In the genomic region with DNA sequence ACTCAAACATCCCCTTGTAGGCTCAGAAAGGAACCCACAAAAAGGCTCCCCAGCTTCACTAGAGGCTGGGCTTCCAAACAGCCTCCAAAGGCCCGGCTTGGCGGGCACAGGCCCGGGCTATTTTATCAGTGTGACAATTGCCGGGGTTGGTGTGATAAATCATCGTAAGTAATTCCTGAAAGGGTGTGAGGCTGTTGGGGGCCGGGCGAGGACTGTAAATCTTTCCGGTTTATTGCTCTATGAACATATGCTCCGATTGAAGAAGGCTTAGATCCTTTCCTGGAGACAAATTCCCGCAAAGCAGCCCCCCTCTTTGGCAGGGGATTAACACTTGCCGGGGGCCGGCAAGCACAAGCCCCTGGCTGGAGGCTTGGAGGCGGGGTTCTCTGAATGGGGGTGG, we compare ENCODE assay signal across 21 mouse cellular contexts. TPM values are rescaled to one million over a fixed set of nuclear protein-coding genes. Genes with fewer than 3 reads are reported as not detected.
DNase-seq lines count a peak whose midpoint lies in the region; ATAC-seq lines count a peak whose summit lies in the region.
"Had no signal": no experiment of that assay in that cellular context is flagged by ENCODE, and none has a peak within 500 bp of the region (broad histone marks: within the 10 kb centered on the region; RNA-seq: fewer than 3 reads in every experiment).

No protein-coding gene starts in this region.

- H3K4me1 ChIP-seq in kidney, embryonic 15.5 days, result peaks cover 91% of the 10 kb centered on the region
- H3K4me1 ChIP-seq in hindbrain, embryonic 14.5 days (replicated peaks; ENCODE audit: control insufficient read depth, insufficient read depth, low read length), result no peaks in the 10 kb centered on the region

- H3K36me3 ChIP-seq in kidney, embryonic 15.5 days, result peaks cover 14% of the 10 kb centered on the region; the same call in 1 of the 2 replicates
- H3K36me3 ChIP-seq in hindbrain, embryonic 14.5 days (replicated peaks; ENCODE audit: control insufficient read depth, insufficient read depth), result no peaks in the 10 kb centered on the region
- H3K36me3 ChIP-seq: embryonic facial prominence, embryonic 13.5 days; G1E; limb, embryonic 15.5 days; lung, embryonic 15.5 days had no signal

- H3K4me2 ChIP-seq in kidney, embryonic 15.5 days, result peak overlapping the region; percentile 77
- peak overlapping the region; percentile 82 for H3K4me2 ChIP-seq in hindbrain, embryonic 14.5 days (replicated peaks)
- H3K4me2 ChIP-seq: embryonic facial prominence, embryonic 13.5 days; limb, embryonic 15.5 days; lung, embryonic 15.5 days had no signal

- H3K4me3 ChIP-seq in kidney, embryonic 15.5 days (replicated peaks), result peak overlapping the region; percentile 45
- H3K4me3 ChIP-seq in hindbrain, embryonic 14.5 days (replicated peaks; ENCODE audit: low read length), result peak overlapping the region; percentile 42
- H3K4me3 ChIP-seq: embryonic facial prominence, embryonic 13.5 days; limb, embryonic 15.5 days; lung, embryonic 15.5 days; megakaryocyte, embryonic 14.5 days had no signal

- peak overlapping the region; percentile 96 for H3K27ac ChIP-seq in kidney, embryonic 15.5 days
- H3K27ac ChIP-seq in hindbrain, embryonic 14.5 days, result peak overlapping the region; percentile 98
- H3K27ac ChIP-seq: embryonic facial prominence, embryonic 13.5 days; limb, embryonic 15.5 days; lung, embryonic 15.5 days had no signal

- DNase-seq in kidney, postnatal 36 days, result no peak
- peak; percentile 79 for DNase-seq in embryo, embryonic 9.5 days (ENCODE audit: extremely low spot score)
- peak; percentile 63 for DNase-seq in hindbrain, embryonic 14.5 days (ENCODE audit: low spot score)
- DNase-seq in neural tube, embryonic 10.5 days (ENCODE audit: extremely low spot score, low spot score), result peak; percentile 81
- no peak for DNase-seq in frontal cortex, postnatal 14 days (ENCODE audit: low spot score in 2 of 2)
- no peak for DNase-seq in heart, adult 8-10 months (ENCODE audit: low spot score)
- DNase-seq in urinary bladder, postnatal 25 days (ENCODE audit: low spot score), result no peak
- DNase-seq: cerebellum, adult 18-20 months; gastrocnemius, postnatal 25 days; kidney, adult 9 months; right cerebral cortex, postnatal 25 days; thymus, postnatal 25 days had no signal

- H3K9me3 ChIP-seq in kidney, embryonic 15.5 days (replicated peaks), result no peaks in the 10 kb centered on the region
- H3K9me3 ChIP-seq in hindbrain, embryonic 14.5 days (ENCODE audit: control insufficient read depth, low read length), result no peaks in the 10 kb centered on the region
- H3K9me3 ChIP-seq: embryonic facial prominence, embryonic 13.5 days; G1E; limb, embryonic 15.5 days; lung, embryonic 15.5 days had no signal

- WGBS in kidney, embryonic 15.5 days, result 7% methylated on average over 13 of the region's 13 CpGs
- WGBS in hindbrain, embryonic 14.5 days, result 2% methylated on average over 13 of the region's 13 CpGs

- peak overlapping the region; percentile 25; the same call in 1 of the 2 replicates for H3K9ac ChIP-seq in kidney, embryonic 15.5 days
- H3K9ac ChIP-seq in hindbrain, embryonic 14.5 days, result peak overlapping the region; percentile 87
- H3K9ac ChIP-seq: embryonic facial prominence, embryonic 13.5 days; limb, embryonic 15.5 days; lung, embryonic 15.5 days had no signal

- ATAC-seq in kidney, embryonic 15.5 days (replicated peaks; ENCODE audit: low FRiP score), result no peak
- peak; percentile 31 for ATAC-seq in hindbrain, embryonic 14.5 days (ENCODE audit: low FRiP score)
- ATAC-seq: forebrain, embryonic 14.5 days had no signal

- peaks cover 26% of the 10 kb centered on the region for H3K27me3 ChIP-seq in kidney, embryonic 15.5 days
- peaks cover 80% of the 10 kb centered on the region for H3K27me3 ChIP-seq in hindbrain, embryonic 14.5 days (ENCODE audit: control insufficient read depth, insufficient read depth, low read length)

RNA-seq across cellular contexts. Expression of gene Gm28230, which starts 7.9 kb away (rescaled TPM):
- 1.7 and 2.3 TPM in 2 replicates for polyA plus RNA-seq in kidney, embryonic 15.5 days (2015; fragmentation: Nextera tagmentation; extraction: Ambion mirVana)
- 0.82 and 1.3 TPM in 2 replicates for polyA plus RNA-seq in hindbrain, embryonic 14.5 days (2014; fragmentation: Nextera tagmentation; extraction: Ambion mirVana)
- not detected for total RNA-seq in heart, adult 8-10 months (2022)
- polyA plus RNA-seq: C2C12; forebrain, embryonic 14.5 days; heart, postnatal 0 days had no signal

RNA-seq across cellular contexts. Expression of gene Hoxd4, which starts 22.7 kb away (rescaled TPM):
- 5.6 and 5.8 TPM in 2 replicates for polyA plus RNA-seq in kidney, embryonic 15.5 days (2015; fragmentation: Nextera tagmentation; extraction: Ambion mirVana)
- 3.1 and 4.3 TPM in 2 replicates for polyA plus RNA-seq in hindbrain, embryonic 14.5 days (2014; fragmentation: Nextera tagmentation; extraction: Ambion mirVana)
- total RNA-seq in heart, adult 8-10 months (2022), result under 1 TPM; 0.32 to 0.79 (median 0.38) TPM
- polyA plus RNA-seq: C2C12; embryonic facial prominence, embryonic 13.5 days; forebrain, embryonic 14.5 days had no signal

RNA-seq across cellular contexts. Expression of gene Hoxd3, which starts 22.7 kb away (rescaled TPM):
- polyA plus RNA-seq in kidney, embryonic 15.5 days (2015; fragmentation: Nextera tagmentation; extraction: Ambion mirVana), result 15.2 and 15.9 TPM in 2 replicates
- polyA plus RNA-seq in hindbrain, embryonic 14.5 days (2014; fragmentation: Nextera tagmentation; extraction: Ambion mirVana), result 44.9 and 55.1 TPM in 2 replicates
- total RNA-seq in heart, adult 8-10 months (2022), result under 1 TPM in 1 of 4 experiments, not detected in 3; 0.16 TPM
- total RNA-seq: gastrocnemius, postnatal 25 days had no signal
- polyA plus RNA-seq: C2C12; forebrain, embryonic 14.5 days had no signal

RNA-seq across cellular contexts. Expression of gene Hoxd1, which starts 28.3 kb away (rescaled TPM):
- polyA plus RNA-seq in kidney, embryonic 15.5 days (2015; fragmentation: Nextera tagmentation; extraction: Ambion mirVana), result 1.2 and 1.5 TPM in 2 replicates
- polyA plus RNA-seq in hindbrain, embryonic 14.5 days (2014; fragmentation: Nextera tagmentation; extraction: Ambion mirVana), result 0.64 and 0.76 TPM in 2 replicates
- total RNA-seq in heart, adult 8-10 months (2022), result not detected
- total RNA-seq: gastrocnemius, postnatal 25 days had no signal
- polyA plus RNA-seq: C2C12; forebrain, embryonic 14.5 days; G1E; heart, postnatal 0 days; lung, embryonic 15.5 days had no signal

RNA-seq across cellular contexts. Expression of gene Hoxd8, which starts 30.0 kb away (rescaled TPM):
- 36.4 and 40.8 TPM in 2 replicates for polyA plus RNA-seq in kidney, embryonic 15.5 days (2015; fragmentation: Nextera tagmentation; extraction: Ambion mirVana)
- 2.1 and 3.3 TPM in 2 replicates for polyA plus RNA-seq in hindbrain, embryonic 14.5 days (2014; fragmentation: Nextera tagmentation; extraction: Ambion mirVana)
- 1 to 10 TPM in 1 of 4 experiments, under 1 TPM in 3; 0.53 to 1.5 (median 0.76) TPM for total RNA-seq in heart, adult 8-10 months (2022)
- total RNA-seq: G1E had no signal
- polyA plus RNA-seq: C2C12, G1E had no signal

Comparison
In these comparisons a context has a peak if more than half of its experiments do, and no peak if none do; other contexts are left out.
1. DNase-seq: peak in embryo, embryonic 9.5 days (single experiment), hindbrain, embryonic 14.5 days (single experiment) and neural tube, embryonic 10.5 days (single experiment); none in kidney, postnatal 36 days (0 of 2), frontal cortex, postnatal 14 days (0 of 2), heart, adult 8-10 months (single experiment) and urinary bladder, postnatal 25 days (single experiment).